Mouse (Mus musculus): ENCODE measurements at regions not wholly inside any gene's neighbourhood (a gene's known extent, or its start where the extent isn't known, plus 50 kb on each side); places are given as distances from the start of the nearest gene placed in this dataset.

GRCm38 (mm10) chr16:29799893-29800292 is 220.8 kb downstream of the Opa1 start:
- DNase-seq (ENCODE audit: low spot score): no peak

GRCm38 (mm10) chr16:29800457-29800856 is 221.3 kb downstream of the Opa1 start:
- no peak for DNase-seq (ENCODE audit: low spot score)

GRCm38 (mm10) chr16:29802085-29802484 is 223.0 kb downstream of the Opa1 start:
- DNase-seq (ENCODE audit: low spot score): no peak

GRCm38 (mm10) chr16:29802603-29803002 is 223.5 kb downstream of the Opa1 start:
- DNase-seq (ENCODE audit: low spot score): no peak

- DNase-seq (ENCODE audit: low spot score): no peak
Measured at GRCm38 (mm10) chr16:29807859-29808258, 228.7 kb downstream of the Opa1 start.

GRCm38 (mm10) chr16:29808851-29809250 is 229.7 kb downstream of the Opa1 start:
- no peak for DNase-seq (ENCODE audit: low spot score)

GRCm38 (mm10) chr16:29813411-29814038 is 234.4 kb downstream of the Opa1 start:
- peak; percentile 45 for DNase-seq (ENCODE audit: low spot score)

GRCm38 (mm10) chr16:29814039-29814438 is 234.9 kb downstream of the Opa1 start:
- DNase-seq (ENCODE audit: low spot score): peak; percentile 82

GRCm38 (mm10) chr16:29814655-29815054 is 235.5 kb downstream of the Opa1 start:
- DNase-seq (ENCODE audit: low spot score): no peak

GRCm38 (mm10) chr16:29815200-29815599 is 236.1 kb downstream of the Opa1 start:
- peak; percentile 72 for DNase-seq (ENCODE audit: low spot score)

- no peak for DNase-seq (ENCODE audit: low spot score)
Measured at GRCm38 (mm10) chr16:29815632-29816337, 236.7 kb downstream of the Opa1 start.

GRCm38 (mm10) chr16:29816681-29817369 is 237.7 kb downstream of the Opa1 start:
- DNase-seq (ENCODE audit: low spot score): peak; percentile 81

- DNase-seq (ENCODE audit: low spot score): no peak
Measured at GRCm38 (mm10) chr16:29818807-29819440, 239.8 kb downstream of the Opa1 start.

- no peak for DNase-seq (ENCODE audit: low spot score)
Measured at GRCm38 (mm10) chr16:29820704-29821103, 241.6 kb downstream of the Opa1 start.

- no peak for DNase-seq (ENCODE audit: low spot score)
Measured at GRCm38 (mm10) chr16:29822110-29822509, 242.1 kb upstream of the Hes1 start.

GRCm38 (mm10) chr16:29822843-29823401 is 241.3 kb upstream of the Hes1 start:
- no peak for DNase-seq (ENCODE audit: low spot score)

GRCm38 (mm10) chr16:29826927-29827326 is 237.3 kb upstream of the Hes1 start:
- DNase-seq (ENCODE audit: low spot score): no peak

- DNase-seq (ENCODE audit: low spot score): no peak
Measured at GRCm38 (mm10) chr16:29827776-29828175, 236.4 kb upstream of the Hes1 start.

- DNase-seq (ENCODE audit: low spot score): no peak
Measured at GRCm38 (mm10) chr16:29829457-29829856, 234.7 kb upstream of the Hes1 start.

- peak; percentile 42 for DNase-seq (ENCODE audit: low spot score)
Measured at GRCm38 (mm10) chr16:29830101-29830500, 234.1 kb upstream of the Hes1 start.

- no peak for DNase-seq (ENCODE audit: low spot score)
Measured at GRCm38 (mm10) chr16:29833298-29833697, 230.9 kb upstream of the Hes1 start.

- DNase-seq (ENCODE audit: low spot score): no peak
Measured at GRCm38 (mm10) chr16:29833875-29834274, 230.3 kb upstream of the Hes1 start.
